Mouse (Mus musculus): ENCODE results near the gene Lax1. TPM values are rescaled to one million over a fixed set of nuclear protein-coding genes. Genes with fewer than 3 reads are reported as not detected.

Lax1 gene
- 0.50 and 0.60 TPM in 2 replicates for polyA plus RNA-seq (2015; fragmentation: Nextera tagmentation; extraction: Ambion mirVana)

- 12% methylated on average over 6 of the region's 6 CpGs for WGBS
- H3K4me1 ChIP-seq (ENCODE audit: insufficient read depth, low read length), result peaks cover 26% of the 10 kb centered on the region
- no peaks in the 10 kb centered on the region for H3K27me3 ChIP-seq (ENCODE audit: insufficient read depth, low read length)
- H3K9ac ChIP-seq (replicated peaks; ENCODE audit: low read length), result no peak within 1 kb of the TSS
- no peak for ATAC-seq (ENCODE audit: low FRiP score, low TSS enrichment)
- peak within 1 kb of the TSS; percentile 23; the same call in 1 of the 2 replicates for H3K27ac ChIP-seq (ENCODE audit: low read length)
- H3K36me3 ChIP-seq (ENCODE audit: insufficient read depth, low read length), result no peaks in the 10 kb centered on the region
- H3K4me2 ChIP-seq (replicated peaks; ENCODE audit: low read depth, low read length), result no peak within 1 kb of the TSS
- no peak within 1 kb of the TSS for H3K4me3 ChIP-seq (ENCODE audit: low read length)
- no peaks in the 10 kb centered on the region for H3K9me3 ChIP-seq (ENCODE audit: low read length)
These were observed at the start of gene Lax1 for GRCm38 (mm10) chr1:133689897-133690296. TSS of gene Lax1 (minus strand) at chr1:133690108.

GRCm38 (mm10) chr1:133736664-133737063 lies 46.8 kb upstream of the Lax1 start:
- H3K9ac ChIP-seq (replicated peaks; ENCODE audit: low read length), result no peak overlapping the region
- H3K4me2 ChIP-seq (replicated peaks; ENCODE audit: low read depth, low read length), result no peak overlapping the region
- H3K4me1 ChIP-seq (ENCODE audit: insufficient read depth, low read length), result peaks cover 16% of the 10 kb centered on the region
- WGBS, result 62% methylated on average over 7 of the region's 7 CpGs
- H3K36me3 ChIP-seq (ENCODE audit: insufficient read depth, low read length), result peaks cover 2% of the 10 kb centered on the region; the same call in 1 of the 2 replicates
- H3K9me3 ChIP-seq (ENCODE audit: low read length), result no peaks in the 10 kb centered on the region
- no peak overlapping the region for H3K27ac ChIP-seq (ENCODE audit: low read length)
- H3K4me3 ChIP-seq (ENCODE audit: low read length), result no peak overlapping the region
- no peak; the same call in 1 of the 2 replicates for ATAC-seq (ENCODE audit: low FRiP score, low TSS enrichment)
- H3K27me3 ChIP-seq (ENCODE audit: insufficient read depth, low read length), result no peaks in the 10 kb centered on the region

- peaks cover 15% of the 10 kb centered on the region for H3K4me1 ChIP-seq (ENCODE audit: insufficient read depth, low read length)
- peak overlapping the region; percentile 36 for H3K4me3 ChIP-seq (ENCODE audit: low read length)
- no peaks in the 10 kb centered on the region for H3K9me3 ChIP-seq (ENCODE audit: low read length)
- peak; percentile 92 for ATAC-seq (ENCODE audit: low FRiP score, low TSS enrichment)
- H3K4me2 ChIP-seq (replicated peaks; ENCODE audit: low read depth, low read length), result peak overlapping the region; percentile 52
- WGBS, result 8% methylated on average over 17 of the region's 17 CpGs
- peaks cover 4% of the 10 kb centered on the region; the same call in 1 of the 2 replicates for H3K36me3 ChIP-seq (ENCODE audit: insufficient read depth, low read length)
- H3K9ac ChIP-seq (replicated peaks; ENCODE audit: low read length), result peak overlapping the region; percentile 69
- no peak overlapping the region for H3K27ac ChIP-seq (ENCODE audit: low read length)
- no peaks in the 10 kb centered on the region for H3K27me3 ChIP-seq (ENCODE audit: insufficient read depth, low read length)
These were observed 46.2 kb upstream of the Lax1 start for GRCm38 (mm10) chr1:133735995-133736652.

GRCm38 (mm10) chr1:133732814-133733213 lies 42.9 kb upstream of the Lax1 start:
- Histone ChIP-seq H3K4me3 (ENCODE audit: low read length) (no peak overlapping the region), H3K27ac (ENCODE audit: low read length) (no peak overlapping the region), H3K27me3 (ENCODE audit: insufficient read depth, low read length) (no peaks in the 10 kb centered on the region), H3K9ac (replicated peaks; ENCODE audit: low read length) (no peak overlapping the region), H3K4me2 (replicated peaks; ENCODE audit: low read depth, low read length) (no peak overlapping the region), H3K4me1 (ENCODE audit: insufficient read depth, low read length) (peaks cover 15% of the 10 kb centered on the region), H3K9me3 (ENCODE audit: low read length) (no peaks in the 10 kb centered on the region), H3K36me3 (ENCODE audit: insufficient read depth, low read length) (peaks cover 12% of the 10 kb centered on the region)
- WGBS, result 25% methylated on average over 11 of the region's 11 CpGs
- ATAC-seq (ENCODE audit: low FRiP score, low TSS enrichment), result no peak

- H3K27me3 ChIP-seq (ENCODE audit: insufficient read depth, low read length), result no peaks in the 10 kb centered on the region
- 84% methylated on average over 7 of the region's 7 CpGs for WGBS
- peaks cover 12% of the 10 kb centered on the region for H3K36me3 ChIP-seq (ENCODE audit: insufficient read depth, low read length)
- H3K27ac ChIP-seq (ENCODE audit: low read length), result no peak overlapping the region
- H3K9me3 ChIP-seq (ENCODE audit: low read length), result no peaks in the 10 kb centered on the region
- ATAC-seq (ENCODE audit: low FRiP score, low TSS enrichment), result no peak
- H3K4me2 ChIP-seq (replicated peaks; ENCODE audit: low read depth, low read length), result no peak overlapping the region
- H3K9ac ChIP-seq (replicated peaks; ENCODE audit: low read length), result no peak overlapping the region
- H3K4me1 ChIP-seq (ENCODE audit: insufficient read depth, low read length), result peaks cover 6% of the 10 kb centered on the region
- H3K4me3 ChIP-seq (ENCODE audit: low read length), result no peak overlapping the region
These were observed 38.4 kb upstream of the Lax1 start for GRCm38 (mm10) chr1:133728339-133728738.

- no peaks in the 10 kb centered on the region for H3K36me3 ChIP-seq (ENCODE audit: insufficient read depth, low read length)
- H3K4me1 ChIP-seq (ENCODE audit: insufficient read depth, low read length), result no peaks in the 10 kb centered on the region
- H3K27me3 ChIP-seq (ENCODE audit: insufficient read depth, low read length), result no peaks in the 10 kb centered on the region
- no peak overlapping the region for H3K9ac ChIP-seq (replicated peaks; ENCODE audit: low read length)
- H3K4me3 ChIP-seq (ENCODE audit: low read length), result no peak overlapping the region
- H3K9me3 ChIP-seq (ENCODE audit: low read length), result no peaks in the 10 kb centered on the region
- H3K4me2 ChIP-seq (replicated peaks; ENCODE audit: low read depth, low read length), result no peak overlapping the region
- no peak for ATAC-seq (ENCODE audit: low FRiP score, low TSS enrichment)
- no peak overlapping the region for H3K27ac ChIP-seq (ENCODE audit: low read length)
- 90% methylated on average over 7 of the region's 7 CpGs for WGBS
These were observed 30.4 kb upstream of the Lax1 start for GRCm38 (mm10) chr1:133720342-133720741.

GRCm38 (mm10) chr1:133718786-133719185 lies 28.9 kb upstream of the Lax1 start:
- no peak for ATAC-seq (ENCODE audit: low FRiP score, low TSS enrichment)
- Histone ChIP-seq H3K27ac (ENCODE audit: low read length) (no peak overlapping the region), H3K27me3 (ENCODE audit: insufficient read depth, low read length) (no peaks in the 10 kb centered on the region), H3K36me3 (ENCODE audit: insufficient read depth, low read length) (no peaks in the 10 kb centered on the region), H3K4me3 (ENCODE audit: low read length) (no peak overlapping the region), H3K9me3 (ENCODE audit: low read length) (no peaks in the 10 kb centered on the region), H3K4me2 (replicated peaks; ENCODE audit: low read depth, low read length) (no peak overlapping the region), H3K4me1 (ENCODE audit: insufficient read depth, low read length) (no peaks in the 10 kb centered on the region), H3K9ac (replicated peaks; ENCODE audit: low read length) (no peak overlapping the region)
- WGBS, result 93% methylated on average over 8 of the region's 8 CpGs

GRCm38 (mm10) chr1:133718296-133718695 lies 28.4 kb upstream of the Lax1 start:
- no peak for ATAC-seq (ENCODE audit: low FRiP score, low TSS enrichment)
- Histone ChIP-seq H3K9ac (replicated peaks; ENCODE audit: low read length) (no peak overlapping the region), H3K4me2 (replicated peaks; ENCODE audit: low read depth, low read length) (no peak overlapping the region), H3K36me3 (ENCODE audit: insufficient read depth, low read length) (no peaks in the 10 kb centered on the region), H3K27ac (ENCODE audit: low read length) (no peak overlapping the region), H3K4me3 (ENCODE audit: low read length) (no peak overlapping the region), H3K27me3 (ENCODE audit: insufficient read depth, low read length) (no peaks in the 10 kb centered on the region), H3K9me3 (ENCODE audit: low read length) (no peaks in the 10 kb centered on the region), H3K4me1 (ENCODE audit: insufficient read depth, low read length) (no peaks in the 10 kb centered on the region)
- WGBS, result 87% methylated on average over 3 of the region's 3 CpGs

- no peak for ATAC-seq (ENCODE audit: low FRiP score, low TSS enrichment)
- Histone ChIP-seq H3K4me3 (ENCODE audit: low read length) (no peak overlapping the region), H3K4me2 (replicated peaks; ENCODE audit: low read depth, low read length) (no peak overlapping the region), H3K9ac (replicated peaks; ENCODE audit: low read length) (no peak overlapping the region), H3K27ac (ENCODE audit: low read length) (no peak overlapping the region), H3K36me3 (ENCODE audit: insufficient read depth, low read length) (no peaks in the 10 kb centered on the region), H3K9me3 (ENCODE audit: low read length) (no peaks in the 10 kb centered on the region), H3K4me1 (ENCODE audit: insufficient read depth, low read length) (peaks cover 14% of the 10 kb centered on the region), H3K27me3 (ENCODE audit: insufficient read depth, low read length) (no peaks in the 10 kb centered on the region)
- 26% methylated on average over 7 of the region's 7 CpGs for WGBS
These were observed 26.6 kb upstream of the Lax1 start for GRCm38 (mm10) chr1:133716464-133716863.

GRCm38 (mm10) chr1:133715191-133715590 lies 25.3 kb upstream of the Lax1 start:
- H3K4me3 ChIP-seq (ENCODE audit: low read length), result no peak overlapping the region
- ATAC-seq (ENCODE audit: low FRiP score, low TSS enrichment), result no peak
- WGBS, result 57% methylated on average over 1 of the region's 1 CpGs
- no peak overlapping the region for H3K27ac ChIP-seq (ENCODE audit: low read length)
- no peaks in the 10 kb centered on the region for H3K9me3 ChIP-seq (ENCODE audit: low read length)
- peaks cover 23% of the 10 kb centered on the region for H3K4me1 ChIP-seq (ENCODE audit: insufficient read depth, low read length)
- no peaks in the 10 kb centered on the region for H3K27me3 ChIP-seq (ENCODE audit: insufficient read depth, low read length)
- H3K36me3 ChIP-seq (ENCODE audit: insufficient read depth, low read length), result no peaks in the 10 kb centered on the region
- no peak overlapping the region for H3K4me2 ChIP-seq (replicated peaks; ENCODE audit: low read depth, low read length)
- no peak overlapping the region for H3K9ac ChIP-seq (replicated peaks; ENCODE audit: low read length)
